Mouse (Mus musculus) erythroblast, embryonic 14.5 days (primary cell): Measurements from ENCODE around the gene Itgb3bp.

ENCODE experiments used
- GATA1 ChIP-seq: IDR thresholded peaks from 2 replicates; pipeline ENCODE4 v1.6.1; 2012; ENCODE audit warnings: low read length, inconsistent platforms, mixed read lengths
- TAL1 ChIP-seq: IDR thresholded peaks from 3 replicates; pipeline ENCODE4 v1.6.1; 2012; ENCODE audit warnings: low read length, inconsistent platforms, mixed read lengths

DNA sequence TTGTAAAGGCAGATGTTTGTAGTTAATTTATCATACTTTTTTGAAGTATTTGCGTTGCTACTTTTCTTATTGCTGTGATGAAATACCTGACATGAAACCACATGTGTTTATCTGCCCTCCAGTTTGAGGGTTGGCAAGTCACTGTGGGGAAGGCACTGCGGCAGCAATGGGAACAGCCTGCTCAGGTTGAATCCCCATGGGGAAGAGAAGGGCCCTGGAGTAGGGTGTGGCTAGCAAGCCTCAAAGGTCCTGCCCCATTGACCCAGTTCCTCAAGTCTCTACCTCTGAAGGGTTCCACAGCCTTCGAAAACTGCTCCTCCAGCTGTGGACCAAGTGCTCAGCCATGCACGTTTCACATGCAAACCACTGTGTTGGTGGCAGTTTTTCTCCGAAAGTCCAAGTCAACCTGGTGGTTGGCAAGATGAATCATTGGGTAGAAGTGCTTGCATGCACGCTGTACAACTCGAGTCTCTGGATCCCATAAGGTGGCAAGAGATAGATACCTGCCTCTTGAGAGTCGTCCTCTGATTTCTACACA lies 203.6 kb downstream of the Itgb3bp start:
- TF ChIP-seq GATA1 = no peak
- no peak for TF ChIP-seq TAL1
